Mouse (Mus musculus) testis, adult 2 months (tissue): ENCODE measurements around the gene Prrt1. TPM values are rescaled to one million over a fixed set of nuclear protein-coding genes. Genes with fewer than 3 reads are reported as not detected.

Experiments used
- H3K27ac ChIP-seq: fragments of 200-500 bp; 2 replicates; pipeline ENCODE4 v1.5.1; 2012; ENCODE audit warnings: low read depth, low read length; ENCODE audit not compliant: control insufficient read depth, insufficient read depth
- H3K27me3 ChIP-seq: fragments of 200-500 bp; 2 replicates; pipeline ENCODE4 v1.6.1; 2012; ENCODE audit warnings: mild to moderate bottlenecking, low read length, moderate library complexity; ENCODE audit not compliant: control insufficient read depth, insufficient read depth
- H3K36me3 ChIP-seq: fragments of 200-500 bp; 2 replicates; pipeline ENCODE4 v1.6.1; 2012; ENCODE audit warnings: mild to moderate bottlenecking, low read length; ENCODE audit not compliant: control insufficient read depth, insufficient read depth
- H3K4me1 ChIP-seq: fragments of 200-500 bp; 2 replicates; pipeline ENCODE4 v1.6.1; 2012; ENCODE audit warnings: low read length; ENCODE audit not compliant: control insufficient read depth, insufficient read depth
- H3K4me3 ChIP-seq: fragments of 200-500 bp; 2 replicates; pipeline ENCODE4 v1.5.1; 2012; ENCODE audit warnings: low read depth, mild to moderate bottlenecking, low read length, moderate library complexity, mixed read lengths; ENCODE audit not compliant: control insufficient read depth
- CTCF ChIP-seq: fragments of 200-500 bp; IDR thresholded peaks from 2 replicates; pipeline ENCODE4 v1.5.1; 2012; ENCODE audit warnings: low read depth, mild to moderate bottlenecking, inconsistent platforms, low read length, moderate library complexity; ENCODE audit not compliant: control insufficient read depth, insufficient read depth, insufficient replicate concordance
- POLR2A ChIP-seq: fragments of 200-500 bp; IDR thresholded peaks from 2 replicates; pipeline ENCODE4 v1.6.1; 2012; ENCODE audit warnings: low read depth, mild to moderate bottlenecking, inconsistent platforms, low read length, moderate library complexity; ENCODE audit not compliant: control insufficient read depth
- polyA plus RNA-seq: library from polyadenylated mRNA; depleted of rRNA; stranded (reverse); fragments of >200 nt; gene quantifications from 2 replicates; pipeline ENCODE4 v1.2.3, GENCODE M21; 2012

Gene Prrt1
- polyA plus RNA-seq, 1 experiment = 1.6 TPM

- peaks cover 4% of the 10 kb centered on the region for H3K4me1 ChIP-seq
- no peak overlapping the region for H3K27ac ChIP-seq
- no peaks in the 10 kb centered on the region for H3K27me3 ChIP-seq
- peaks cover 16% of the 10 kb centered on the region for H3K36me3 ChIP-seq
- TF ChIP-seq POLR2A (no peak), CTCF (no peak)
- H3K4me3 ChIP-seq = no peak overlapping the region
Measured at GRCm38 (mm10) chr17:34652985-34653384, 23.7 kb downstream of the Prrt1 start.

- TF ChIP-seq CTCF (peak; percentile 46; the same call in 1 of the 2 replicates), POLR2A (no peak)
- H3K27me3 ChIP-seq = no peaks in the 10 kb centered on the region
- no peak overlapping the region for H3K4me3 ChIP-seq
- no peak overlapping the region for H3K27ac ChIP-seq
- H3K36me3 ChIP-seq = peaks cover 16% of the 10 kb centered on the region
- no peaks in the 10 kb centered on the region for H3K4me1 ChIP-seq
Measured at GRCm38 (mm10) chr17:34653746-34654285, 24.5 kb downstream of the Prrt1 start.

GRCm38 (mm10) chr17:34654392-34654791 lies 25.1 kb downstream of the Prrt1 start:
- no peak for TF ChIP-seq CTCF
- TF ChIP-seq POLR2A = no peak
- Histone ChIP-seq H3K36me3 (peaks cover 16% of the 10 kb centered on the region), H3K4me3 (no peak overlapping the region), H3K27me3 (no peaks in the 10 kb centered on the region), H3K27ac (no peak overlapping the region), H3K4me1 (no peaks in the 10 kb centered on the region)

- H3K4me3 ChIP-seq = no peak overlapping the region
- TF ChIP-seq CTCF = no peak
- TF ChIP-seq POLR2A = no peak
- no peak overlapping the region for H3K27ac ChIP-seq
Measured at GRCm38 (mm10) chr17:34655160-34655559, 25.8 kb downstream of the Prrt1 start.

GRCm38 (mm10) chr17:34655581-34655991 lies 26.3 kb downstream of the Prrt1 start:
- Histone ChIP-seq H3K4me3 (no peak overlapping the region), H3K27ac (no peak overlapping the region), H3K27me3 (no peaks in the 10 kb centered on the region), H3K4me1 (no peaks in the 10 kb centered on the region), H3K36me3 (peaks cover 15% of the 10 kb centered on the region)
- TF ChIP-seq POLR2A (no peak), CTCF (peak; percentile 28; the same call in 1 of the 2 replicates)

More at GRCm38 (mm10) chr17:34655160-34655559, 25.8 kb downstream of the Prrt1 start:
- Histone ChIP-seq H3K27me3 (no peaks in the 10 kb centered on the region), H3K36me3 (peaks cover 16% of the 10 kb centered on the region), H3K4me1 (no peaks in the 10 kb centered on the region)

- no peaks in the 10 kb centered on the region for H3K27me3 ChIP-seq
- no peak overlapping the region for H3K4me3 ChIP-seq
- no peaks in the 10 kb centered on the region; the same call in 1 of the 2 replicates for H3K4me1 ChIP-seq
- TF ChIP-seq POLR2A (no peak), CTCF (no peak)
- H3K27ac ChIP-seq = no peak overlapping the region
- H3K36me3 ChIP-seq = peaks cover 12% of the 10 kb centered on the region
Measured at GRCm38 (mm10) chr17:34656666-34657065, 27.3 kb downstream of the Prrt1 start.

- Histone ChIP-seq H3K4me1 (no peaks in the 10 kb centered on the region; the same call in 1 of the 2 replicates), H3K4me3 (no peak overlapping the region), H3K36me3 (peaks cover 9% of the 10 kb centered on the region), H3K27me3 (no peaks in the 10 kb centered on the region), H3K27ac (no peak overlapping the region)
- no peak for TF ChIP-seq POLR2A
- TF ChIP-seq CTCF = no peak
Measured at GRCm38 (mm10) chr17:34657271-34657670, 27.9 kb downstream of the Prrt1 start.

GRCm38 (mm10) chr17:34658145-34658544 lies 28.8 kb downstream of the Prrt1 start:
- Histone ChIP-seq H3K27ac (no peak overlapping the region), H3K27me3 (no peaks in the 10 kb centered on the region), H3K4me1 (no peaks in the 10 kb centered on the region; the same call in 1 of the 2 replicates), H3K4me3 (no peak overlapping the region), H3K36me3 (peaks cover 4% of the 10 kb centered on the region)
- no peak for TF ChIP-seq POLR2A
- TF ChIP-seq CTCF = no peak

- H3K36me3 ChIP-seq = peaks cover under 1% of the 10 kb centered on the region
- no peak overlapping the region for H3K27ac ChIP-seq
- no peaks in the 10 kb centered on the region; the same call in 1 of the 2 replicates for H3K4me1 ChIP-seq
- H3K4me3 ChIP-seq = no peak overlapping the region
- H3K27me3 ChIP-seq = no peaks in the 10 kb centered on the region
- TF ChIP-seq POLR2A (no peak), CTCF (no peak)
Measured at GRCm38 (mm10) chr17:34658591-34658990, 29.3 kb downstream of the Prrt1 start.
